Mouse (Mus musculus) liver, postnatal 0 days (tissue): ENCODE measurements around the gene Gm49384.

ENCODE experiments used
- CTCF ChIP-seq: sonication (generic); IDR thresholded peaks from 2 replicates; pipeline ENCODE4 v1.5.1; 2016; ENCODE audit warnings: antibody characterized with exemption, low read depth
- EP300 ChIP-seq: IDR thresholded peaks from 2 replicates; pipeline ENCODE4 v1.6.1; 2016; ENCODE audit warnings: antibody characterized with exemption, low read depth, mild to moderate bottlenecking

DNA sequence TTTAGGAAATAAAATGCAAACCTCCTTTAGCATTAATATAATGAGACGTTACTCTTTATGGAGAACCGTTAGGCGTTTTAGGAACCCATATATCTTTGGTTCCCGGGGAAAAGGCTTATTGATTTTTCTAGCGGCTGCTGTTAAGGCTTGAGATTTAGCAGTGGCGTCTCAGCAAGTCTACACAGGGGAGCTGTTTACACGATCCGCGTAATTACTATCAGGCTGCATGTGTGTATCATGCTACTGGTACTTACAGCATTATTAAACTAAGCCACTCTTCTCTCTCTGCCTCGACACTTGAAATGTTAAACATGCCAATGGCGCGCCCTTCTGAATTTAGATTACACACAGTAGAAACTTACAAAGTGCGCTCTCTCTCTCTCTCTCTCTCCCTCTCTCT is 54.0 kb downstream of the Gm49384 start:
- TF ChIP-seq EP300, result no peak
- TF ChIP-seq CTCF, result no peak
